Mouse (Mus musculus): ENCODE data around the gene Cers3. TPM values are rescaled to one million over a fixed set of nuclear protein-coding genes. Genes with fewer than 3 reads are reported as not detected.

Gene Cers3
- not detected in 2 replicates for polyA plus RNA-seq (2012)

GRCm38 (mm10) chr7:66743377-66743781, at the start of gene Cers3:
Gene Cers3 (plus strand): TSS chr7:66743504.
- H3K36me3 ChIP-seq (ENCODE audit: control insufficient read depth): no peaks in the 10 kb centered on the region
- no peaks in the 10 kb centered on the region for H3K27me3 ChIP-seq (ENCODE audit: control insufficient read depth)
- no peak within 1 kb of the TSS for H3K4me3 ChIP-seq (replicated peaks)
- H3K4me1 ChIP-seq (ENCODE audit: control insufficient read depth): no peaks in the 10 kb centered on the region
- TF ChIP-seq GATA1 (IDR thresholded peaks at IDR 0.05; ENCODE audit: low read length): no peak
- no peak for TF ChIP-seq TAL1 (IDR thresholded peaks at IDR 0.05; ENCODE audit: low read length)
- H3K9me3 ChIP-seq (ENCODE audit: control insufficient read depth, low read length): no peaks in the 10 kb centered on the region

GRCm38 (mm10) chr7:66694467-66694866, 48.8 kb upstream of the Cers3 start:
- no peak overlapping the region for H3K4me3 ChIP-seq (replicated peaks)
- H3K4me1 ChIP-seq (ENCODE audit: control insufficient read depth): peaks cover 12% of the 10 kb centered on the region
- no peaks in the 10 kb centered on the region for H3K27me3 ChIP-seq (ENCODE audit: control insufficient read depth)
- H3K36me3 ChIP-seq (ENCODE audit: control insufficient read depth): peaks cover 2% of the 10 kb centered on the region
- TF ChIP-seq TAL1 (IDR thresholded peaks at IDR 0.05; ENCODE audit: low read length): no peak
- no peak for TF ChIP-seq GATA1 (IDR thresholded peaks at IDR 0.05; ENCODE audit: low read length)
- no peaks in the 10 kb centered on the region for H3K9me3 ChIP-seq (ENCODE audit: control insufficient read depth, low read length)

- H3K36me3 ChIP-seq (ENCODE audit: control insufficient read depth): peaks cover 4% of the 10 kb centered on the region; the same call in 1 of the 2 replicates
Measured at GRCm38 (mm10) chr7:66702721-66703120, 40.6 kb upstream of the Cers3 start.

GRCm38 (mm10) chr7:66704631-66705030, 38.7 kb upstream of the Cers3 start:
- H3K4me3 ChIP-seq (replicated peaks): no peak overlapping the region
- H3K27me3 ChIP-seq (ENCODE audit: control insufficient read depth): no peaks in the 10 kb centered on the region
- peaks cover 7% of the 10 kb centered on the region for H3K36me3 ChIP-seq (ENCODE audit: control insufficient read depth)
- H3K4me1 ChIP-seq (ENCODE audit: control insufficient read depth): no peaks in the 10 kb centered on the region
- no peak for TF ChIP-seq GATA1 (IDR thresholded peaks at IDR 0.05; ENCODE audit: low read length)
- TF ChIP-seq TAL1 (IDR thresholded peaks at IDR 0.05; ENCODE audit: low read length): no peak
- no peaks in the 10 kb centered on the region for H3K9me3 ChIP-seq (ENCODE audit: control insufficient read depth, low read length)

More at GRCm38 (mm10) chr7:66702721-66703120, 40.6 kb upstream of the Cers3 start:
- H3K27me3 ChIP-seq (ENCODE audit: control insufficient read depth): no peaks in the 10 kb centered on the region
- no peaks in the 10 kb centered on the region for H3K4me1 ChIP-seq (ENCODE audit: control insufficient read depth)
- TF ChIP-seq TAL1 (IDR thresholded peaks at IDR 0.05; ENCODE audit: low read length) (no peak), GATA1 (IDR thresholded peaks at IDR 0.05; ENCODE audit: low read length) (no peak)
- H3K9me3 ChIP-seq (ENCODE audit: control insufficient read depth, low read length): no peaks in the 10 kb centered on the region
- no peak overlapping the region for H3K4me3 ChIP-seq (replicated peaks)

- Histone ChIP-seq H3K36me3 (ENCODE audit: control insufficient read depth) (peaks cover 20% of the 10 kb centered on the region), H3K4me1 (ENCODE audit: control insufficient read depth) (no peaks in the 10 kb centered on the region), H3K27me3 (ENCODE audit: control insufficient read depth) (no peaks in the 10 kb centered on the region), H3K4me3 (replicated peaks) (no peak overlapping the region), H3K9me3 (ENCODE audit: control insufficient read depth, low read length) (no peaks in the 10 kb centered on the region)
- no peak for TF ChIP-seq TAL1 (IDR thresholded peaks at IDR 0.05; ENCODE audit: low read length)
- no peak for TF ChIP-seq GATA1 (IDR thresholded peaks at IDR 0.05; ENCODE audit: low read length)
Measured at GRCm38 (mm10) chr7:66711166-66711565, 32.1 kb upstream of the Cers3 start.

GRCm38 (mm10) chr7:66724514-66724913, 18.8 kb upstream of the Cers3 start:
- TF ChIP-seq GATA1 (IDR thresholded peaks at IDR 0.05; ENCODE audit: low read length) (no peak), TAL1 (IDR thresholded peaks at IDR 0.05; ENCODE audit: low read length) (no peak)
- H3K4me1 ChIP-seq (ENCODE audit: control insufficient read depth): peaks cover 5% of the 10 kb centered on the region; the same call in 1 of the 2 replicates

GRCm38 (mm10) chr7:66724954-66725353, 18.4 kb upstream of the Cers3 start:
- H3K4me3 ChIP-seq (replicated peaks): no peak overlapping the region
- no peak for TF ChIP-seq TAL1 (IDR thresholded peaks at IDR 0.05; ENCODE audit: low read length)
- TF ChIP-seq GATA1 (IDR thresholded peaks at IDR 0.05; ENCODE audit: low read length): no peak
- H3K9me3 ChIP-seq (ENCODE audit: control insufficient read depth, low read length): no peaks in the 10 kb centered on the region
- H3K36me3 ChIP-seq (ENCODE audit: control insufficient read depth): no peaks in the 10 kb centered on the region
- no peaks in the 10 kb centered on the region for H3K27me3 ChIP-seq (ENCODE audit: control insufficient read depth)
- H3K4me1 ChIP-seq (ENCODE audit: control insufficient read depth): peaks cover 5% of the 10 kb centered on the region; the same call in 1 of the 2 replicates

More at GRCm38 (mm10) chr7:66724514-66724913, 18.8 kb upstream of the Cers3 start:
- Histone ChIP-seq H3K27me3 (ENCODE audit: control insufficient read depth) (no peaks in the 10 kb centered on the region), H3K4me3 (replicated peaks) (no peak overlapping the region), H3K36me3 (ENCODE audit: control insufficient read depth) (no peaks in the 10 kb centered on the region), H3K9me3 (ENCODE audit: control insufficient read depth, low read length) (no peaks in the 10 kb centered on the region)

GRCm38 (mm10) chr7:66728072-66728471, 15.2 kb upstream of the Cers3 start:
- H3K9me3 ChIP-seq (ENCODE audit: control insufficient read depth, low read length): no peaks in the 10 kb centered on the region
- H3K27me3 ChIP-seq (ENCODE audit: control insufficient read depth): no peaks in the 10 kb centered on the region
- H3K36me3 ChIP-seq (ENCODE audit: control insufficient read depth): no peaks in the 10 kb centered on the region
- H3K4me1 ChIP-seq (ENCODE audit: control insufficient read depth): peaks cover 5% of the 10 kb centered on the region; the same call in 1 of the 2 replicates
- no peak for TF ChIP-seq TAL1 (IDR thresholded peaks at IDR 0.05; ENCODE audit: low read length)
- no peak overlapping the region for H3K4me3 ChIP-seq (replicated peaks)

- no peaks in the 10 kb centered on the region for H3K36me3 ChIP-seq (ENCODE audit: control insufficient read depth)
- TF ChIP-seq TAL1 (IDR thresholded peaks at IDR 0.05; ENCODE audit: low read length) (no peak), GATA1 (IDR thresholded peaks at IDR 0.05; ENCODE audit: low read length) (no peak)
- no peaks in the 10 kb centered on the region for H3K9me3 ChIP-seq (ENCODE audit: control insufficient read depth, low read length)
- H3K4me3 ChIP-seq (replicated peaks): no peak overlapping the region
- H3K4me1 ChIP-seq (ENCODE audit: control insufficient read depth): no peaks in the 10 kb centered on the region
- no peaks in the 10 kb centered on the region for H3K27me3 ChIP-seq (ENCODE audit: control insufficient read depth)
Measured at GRCm38 (mm10) chr7:66729232-66729631, 14.1 kb upstream of the Cers3 start.

- Histone ChIP-seq H3K36me3 (ENCODE audit: control insufficient read depth) (no peaks in the 10 kb centered on the region), H3K9me3 (ENCODE audit: control insufficient read depth, low read length) (no peaks in the 10 kb centered on the region), H3K4me1 (ENCODE audit: control insufficient read depth) (no peaks in the 10 kb centered on the region), H3K27me3 (ENCODE audit: control insufficient read depth) (no peaks in the 10 kb centered on the region), H3K4me3 (replicated peaks) (no peak overlapping the region)
- TF ChIP-seq TAL1 (IDR thresholded peaks at IDR 0.05; ENCODE audit: low read length) (no peak), GATA1 (IDR thresholded peaks at IDR 0.05; ENCODE audit: low read length) (no peak)
Measured at GRCm38 (mm10) chr7:66733431-66733830, 9.9 kb upstream of the Cers3 start.

All from erythroblast, embryonic 14.5 days (primary cell).